Mouse (Mus musculus) cerebral cortex, adult 2 months (tissue): Measurements from ENCODE around the gene Sec14l5.

Experiments used
- WGBS: fragments of 180-500 bp; shearing (Covaris S2); methylation state at CpG from one replicate; pipeline ENCODE4 v1.1.7; 2018; 5-methylcytosine and 5-hydroxymethylcytosine counted together

The Sec14l5 gene

DNA sequence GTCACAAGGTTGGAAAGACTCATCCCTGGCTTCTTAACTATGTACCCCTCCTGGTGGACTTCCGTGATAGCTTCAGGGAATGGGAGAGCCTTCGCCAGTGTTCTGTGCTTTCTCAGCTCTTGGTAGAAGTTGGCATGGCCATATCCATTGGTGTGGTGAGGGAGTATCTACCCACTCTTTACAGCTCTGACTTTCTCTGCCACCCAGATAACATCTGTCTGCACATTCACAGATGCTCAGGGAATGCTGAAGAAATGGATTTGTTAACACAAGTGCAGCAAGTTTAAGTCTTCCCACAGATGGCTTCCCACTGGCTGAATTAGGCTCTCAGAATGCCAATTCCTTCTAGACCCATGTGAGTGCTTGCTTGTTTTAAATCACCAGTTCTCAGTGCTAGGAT lies 67.2 kb downstream of the Sec14l5 start:
- 74% methylated on average over 2 of the region's 2 CpGs for WGBS

DNA sequence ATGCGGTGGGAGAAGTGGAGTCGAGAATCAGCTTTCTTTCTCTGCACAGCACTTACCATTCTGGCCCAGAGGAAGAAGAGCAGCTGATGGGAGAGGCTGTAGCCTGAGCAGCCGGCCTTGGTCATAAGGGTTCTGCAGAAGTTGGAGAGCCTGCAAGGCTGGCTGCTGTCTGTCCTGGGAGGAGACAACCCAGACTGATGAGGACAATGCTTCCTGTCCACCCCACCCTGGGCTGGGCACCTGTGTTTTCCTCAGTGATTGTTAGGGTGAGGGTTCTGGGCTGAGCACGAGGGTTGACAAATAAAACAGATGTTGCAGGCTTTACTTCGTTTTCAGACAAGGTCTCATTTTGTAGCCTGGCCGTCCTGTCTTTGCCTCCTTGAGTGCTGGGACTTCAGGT lies 69.8 kb downstream of the Sec14l5 start:
- 77% methylated on average over 6 of the region's 6 CpGs for WGBS

- 66% methylated on average over 5 of the region's 5 CpGs for WGBS
These were observed 70.6 kb downstream of the Sec14l5 start for GRCm38 (mm10) chr16:5217341-5218133.

GRCm38 (mm10) chr16:5221403-5221802 lies 74.5 kb downstream of the Sec14l5 start:
- 40% methylated on average over 4 of the region's 4 CpGs for WGBS

GRCm38 (mm10) chr16:5222140-5222539 lies 75.2 kb downstream of the Sec14l5 start, which contains the start of gene AU021092:
AU021092 (minus strand) TSS chr16:5222299.
- WGBS, result 69% methylated on average over 6 of the region's 6 CpGs

DNA sequence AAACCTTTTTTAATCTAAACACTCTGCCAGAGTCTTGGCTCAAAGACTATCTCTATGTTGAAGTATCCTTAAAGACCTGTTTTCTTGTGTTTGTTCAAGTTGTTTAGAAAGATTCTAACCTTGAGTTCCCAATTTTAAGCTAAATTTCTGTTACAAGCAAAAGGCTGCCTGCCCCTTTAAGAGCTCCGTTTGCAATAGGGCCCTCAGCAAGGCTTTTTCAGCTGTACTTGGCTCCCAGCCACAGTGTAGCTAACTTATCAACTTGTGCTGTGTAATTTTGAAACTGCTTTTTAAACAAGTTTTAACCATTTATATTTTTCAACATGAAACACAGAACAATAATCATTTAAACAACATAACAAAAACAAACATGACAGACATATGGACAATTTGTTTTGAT lies 79.6 kb downstream of the Sec14l5 start:
- WGBS, result 4% methylated on average over 1 of the region's 1 CpGs

- WGBS, result 88% methylated on average over 19 of the region's 19 CpGs
These were observed 80.6 kb downstream of the Sec14l5 start for GRCm38 (mm10) chr16:5227501-5227900.

- WGBS, result 87% methylated on average over 3 of the region's 3 CpGs
These were observed 81.2 kb downstream of the Sec14l5 start for GRCm38 (mm10) chr16:5228103-5228502.

- WGBS, result 66% methylated on average over 4 of the region's 4 CpGs
These were observed 86.1 kb downstream of the Sec14l5 start for GRCm38 (mm10) chr16:5232982-5233381.

DNA sequence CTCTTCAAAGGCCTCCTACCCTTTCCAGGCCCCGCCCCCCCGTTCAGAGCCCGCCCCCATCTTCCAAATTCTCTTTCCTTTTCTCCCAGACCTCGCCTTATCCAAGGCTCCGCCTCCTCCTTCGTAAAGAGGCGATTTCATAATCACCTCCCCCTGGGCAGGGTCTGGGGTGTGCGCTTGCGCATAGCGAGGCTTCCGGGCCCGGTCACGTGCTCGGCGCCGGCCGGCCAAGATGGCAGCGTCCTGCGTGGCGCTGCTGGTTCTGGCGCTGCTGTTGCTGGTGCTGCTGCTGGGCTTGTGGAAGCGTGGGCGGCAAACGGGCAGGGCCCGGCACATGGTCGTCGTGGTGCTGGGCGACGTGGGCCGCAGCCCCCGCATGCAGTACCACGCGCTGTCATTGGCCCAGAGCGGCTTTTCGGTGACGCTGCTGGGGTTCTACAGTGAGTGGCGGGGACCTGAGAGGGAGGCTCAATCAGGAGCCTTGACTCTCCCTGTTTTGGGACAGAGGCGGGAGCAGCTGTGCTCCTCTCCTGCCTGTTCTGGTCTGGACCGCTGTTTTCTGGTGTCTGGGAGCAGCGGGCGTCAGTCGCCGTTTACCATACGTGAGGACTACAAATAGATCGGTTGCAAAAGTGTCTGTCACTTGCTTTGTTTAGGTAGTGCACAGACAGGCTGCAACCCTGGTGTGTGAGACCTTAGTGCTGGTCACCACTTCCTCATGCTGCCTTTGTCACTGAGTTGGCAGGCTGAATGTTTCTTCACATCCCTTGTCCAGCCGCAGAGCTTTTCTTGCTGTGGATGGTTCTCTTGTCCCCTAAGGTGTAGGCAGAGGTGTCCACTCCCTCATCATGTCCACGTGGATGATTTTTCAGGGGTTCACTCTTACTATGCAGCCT lies 86.8 kb downstream of the Sec14l5 start, which contains the start of gene Alg1:
Gene Alg1, plus strand, starts transcription at position 204 of the 896 bp plus-strand sequence.
- WGBS, result under 1% methylated on average over 47 of the region's 47 CpGs
